Comparison of ENCODE assay signal across 9 mouse cellular contexts in the genomic region with DNA sequence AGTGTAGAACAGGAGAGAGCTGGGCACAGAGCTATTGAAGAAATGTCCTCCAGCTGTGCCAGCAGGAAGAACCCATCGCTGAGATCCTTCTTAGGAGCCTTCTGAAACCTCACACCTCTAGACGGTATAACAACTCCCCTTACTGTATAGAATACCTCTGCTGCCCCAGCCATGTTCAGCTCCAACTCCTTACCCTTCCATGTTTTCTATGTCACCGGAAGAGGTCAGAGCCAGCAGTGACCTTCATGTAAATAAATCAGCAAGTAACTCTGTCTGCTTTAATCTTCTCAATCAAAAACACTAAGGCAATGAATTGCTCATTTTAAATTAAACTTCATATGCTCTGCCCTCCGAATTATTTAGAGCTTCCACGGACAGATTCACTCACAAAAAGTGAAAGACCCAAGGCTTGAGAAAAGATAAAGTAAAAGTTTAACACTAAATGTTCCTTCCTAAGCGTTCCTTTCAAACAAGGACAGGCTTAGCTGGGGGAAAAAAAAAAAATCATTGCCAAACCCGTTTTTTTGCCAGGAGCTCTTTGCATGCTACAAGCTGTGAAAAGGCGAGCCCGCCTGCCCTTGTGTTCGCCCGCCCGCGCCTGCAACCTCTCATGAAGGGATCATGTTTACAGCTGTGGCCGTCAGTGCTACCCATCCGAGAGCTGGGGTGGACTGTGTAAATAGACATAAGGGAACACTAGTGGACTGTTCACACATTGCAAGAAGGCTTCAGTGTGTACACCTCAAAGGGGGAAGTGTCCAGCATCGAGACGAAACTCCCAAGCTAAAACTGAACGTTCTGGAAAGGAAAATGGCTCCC. TPM values are rescaled to one million over a fixed set of nuclear protein-coding genes. Genes with fewer than 3 reads are reported as not detected.
A peak's percentile ranks its signal among the peaks of the same experiment; 100 is the strongest.
DNase-seq lines count a peak whose midpoint lies in the region; ATAC-seq and TF ChIP-seq lines count a peak whose summit lies in the region.
"Had no signal": no experiment of that assay in that cellular context is flagged by ENCODE, and none has a peak within 500 bp of the region (broad histone marks: within the 10 kb centered on the region; RNA-seq: fewer than 3 reads in every experiment).

No protein-coding gene starts in this region.

- H3K4me2 ChIP-seq in limb, embryonic 15.5 days: peak overlapping the region; percentile 27; the same call in 1 of the 2 replicates

- 16% methylated on average over 18 of the region's 18 CpGs for WGBS in limb, embryonic 15.5 days
- 85% methylated on average over 18 of the region's 18 CpGs for WGBS in thymus, adult 2 months

- intact Hi-C loops in gastrocnemius, adult 2 months (cut with DNase I): no loop called here
- intact Hi-C loops in gastrocnemius, postnatal 14 days (cut with DNase I; ENCODE audit: low total_unique reads): no loop called here

- peaks cover 19% of the 10 kb centered on the region for H3K4me1 ChIP-seq in limb, embryonic 15.5 days
- peaks cover 5% of the 10 kb centered on the region; the same call in 1 of the 2 replicates for H3K4me1 ChIP-seq in thymus, adult 2 months (replicated peaks; ENCODE audit: control insufficient read depth, insufficient read depth, low read length)

- H3K36me3 ChIP-seq in limb, embryonic 15.5 days: no peaks in the 10 kb centered on the region
- no peaks in the 10 kb centered on the region for H3K36me3 ChIP-seq in thymus, adult 2 months (ENCODE audit: control insufficient read depth, insufficient read depth, low read length)

- no peak overlapping the region for H3K9ac ChIP-seq in limb, embryonic 15.5 days

- DNase-seq in gastrocnemius, adult 2 months: peak; percentile 61
- DNase-seq in gastrocnemius, postnatal 14 days: no peak
- DNase-seq in adrenal gland, postnatal 14 days: peak; percentile 56
- DNase-seq in thymus, adult 2 months: no peak
- DNase-seq in thymus, postnatal 25 days: no peak

- peak overlapping the region; percentile 53 for H3K4me3 ChIP-seq in gastrocnemius, adult 2 months
- peak overlapping the region; percentile 10; the same call in 1 of the 2 replicates for H3K4me3 ChIP-seq in limb, embryonic 15.5 days
- H3K4me3 ChIP-seq in thymus, adult 2 months (ENCODE audit: control insufficient read depth, insufficient read depth, low read length): no peak overlapping the region

- TF ChIP-seq POLR2A in thymus, adult 2 months (IDR thresholded peaks at IDR 0.05; ENCODE audit: control insufficient read depth, extremely low read depth, insufficient read depth, low read length, poor library complexity): no peak

- no peaks in the 10 kb centered on the region for H3K9me3 ChIP-seq in limb, embryonic 15.5 days

- peak overlapping the region; percentile 69 for H3K27ac ChIP-seq in gastrocnemius, adult 2 months
- no peak overlapping the region for H3K27ac ChIP-seq in limb, embryonic 15.5 days
- no peak overlapping the region for H3K27ac ChIP-seq in thymus, adult 2 months (ENCODE audit: control insufficient read depth, insufficient read depth, low read length)

- no peak for TF ChIP-seq CTCF in gastrocnemius, adult 2 months (IDR thresholded peaks at IDR 0.05)
- no peak for TF ChIP-seq CTCF in thymus, adult 2 months (IDR thresholded peaks at IDR 0.05; ENCODE audit: borderline replicate concordance, control insufficient read depth, extremely low read depth, insufficient read depth, low read length, poor library complexity)

- no peaks in the 10 kb centered on the region for H3K27me3 ChIP-seq in limb, embryonic 15.5 days
- no peaks in the 10 kb centered on the region for H3K27me3 ChIP-seq in thymus, adult 2 months (ENCODE audit: control insufficient read depth, insufficient read depth, low read length)

- ATAC-seq in granulocyte monocyte progenitor cell, adult 5-6 weeks (replicated peaks; ENCODE audit: poor library complexity, severe bottlenecking): 0 out of 2 replicates have a peak, but pooled peaks have one; percentile 19
- ATAC-seq in limb, embryonic 15.5 days (ENCODE audit: insufficient number of reproducible peaks, low FRiP score, low TSS enrichment, low read depth): no peak
- no peak for ATAC-seq in monocyte, adult 5-6 weeks (replicated peaks; ENCODE audit: insufficient number of reproducible peaks, low FRiP score, low TSS enrichment, poor library complexity, severe bottlenecking)

RNA-seq across cellular contexts. Expression of gene Ccn6, which starts 0.7 kb away (rescaled TPM):
- not detected for total RNA-seq in gastrocnemius, adult 2 months (2021)
- total RNA-seq in gastrocnemius, postnatal 14 days (2021): under 1 TPM; 0.14 to 0.16 TPM
- 0.33 and 0.34 TPM in 2 replicates for total RNA-seq in adrenal gland, postnatal 14 days (2021)
- not detected in 2 replicates for total RNA-seq in granulocyte monocyte progenitor cell, adult 5-6 weeks (2014; fragmentation: Nextera tagmentation)
- total RNA-seq in granulocyte monocyte progenitor cell, adult 5-6 weeks (2017): not detected in 2 replicates
- polyA plus RNA-seq in limb, embryonic 15.5 days (2015; fragmentation: Nextera tagmentation; extraction: Ambion mirVana): 0.67 and 1.2 TPM in 2 replicates
- not detected in 2 replicates for polyA plus RNA-seq in thymus, adult 2 months (2012; rRNA removed)
- not detected in 3 replicates for total RNA-seq in monocyte, adult 5-6 weeks (2017)
- total RNA-seq: common myeloid progenitor, adult 5-6 weeks had no signal

RNA-seq across cellular contexts. Expression of gene Tube1, which starts 29.1 kb away (rescaled TPM):
- total RNA-seq in gastrocnemius, adult 2 months (2021): under 1 TPM; 0.50 to 0.77 TPM
- total RNA-seq in gastrocnemius, postnatal 14 days (2021): 1 to 10 TPM in 1 of 2 experiments, under 1 TPM in 1; 0.88 to 1.4 TPM
- total RNA-seq in adrenal gland, postnatal 14 days (2021): 1.6 and 2.3 TPM in 2 replicates
- total RNA-seq in granulocyte monocyte progenitor cell, adult 5-6 weeks (2014; fragmentation: Nextera tagmentation): 13.3 and 16.7 TPM in 2 replicates
- total RNA-seq in granulocyte monocyte progenitor cell, adult 5-6 weeks (2017): 15.6 and 19.8 TPM in 2 replicates
- polyA plus RNA-seq in limb, embryonic 15.5 days (2015; fragmentation: Nextera tagmentation; extraction: Ambion mirVana): 12.6 and 13.7 TPM in 2 replicates
- polyA plus RNA-seq in thymus, adult 2 months (2012; rRNA removed): 113 and 120 TPM in 2 replicates
- 1.3 to 3.2 TPM (median 1.4 TPM) in 3 replicates for total RNA-seq in monocyte, adult 5-6 weeks (2017)

RNA-seq across cellular contexts. Expression of gene Fam229b, which starts 29.2 kb away (rescaled TPM):
- 1 to 10 TPM; 4.4 to 4.9 TPM for total RNA-seq in gastrocnemius, adult 2 months (2021)
- 1 to 10 TPM; 3.0 to 3.5 TPM for total RNA-seq in gastrocnemius, postnatal 14 days (2021)
- 3.0 and 4.5 TPM in 2 replicates for total RNA-seq in adrenal gland, postnatal 14 days (2021)
- 0.60 and 20.7 TPM in 2 replicates for total RNA-seq in granulocyte monocyte progenitor cell, adult 5-6 weeks (2014; fragmentation: Nextera tagmentation)
- 0.78 TPM in 1 of 2 replicates, not detected in the other for total RNA-seq in granulocyte monocyte progenitor cell, adult 5-6 weeks (2017)
- 7.8 and 9.9 TPM in 2 replicates for polyA plus RNA-seq in limb, embryonic 15.5 days (2015; fragmentation: Nextera tagmentation; extraction: Ambion mirVana)
- polyA plus RNA-seq in thymus, adult 2 months (2012; rRNA removed): 0.80 and 1.6 TPM in 2 replicates
- 0.86 to 4.7 TPM in 2 of 3 replicates, not detected in the other for total RNA-seq in monocyte, adult 5-6 weeks (2017)

Comparison
In these comparisons a context has a peak if more than half of its experiments do, and no peak if none do; other contexts are left out.
1. DNase-seq: peak in gastrocnemius, adult 2 months (single experiment) and adrenal gland, postnatal 14 days (single experiment); none in gastrocnemius, postnatal 14 days (single experiment), thymus, adult 2 months (single experiment) and thymus, postnatal 25 days (single experiment).